Mouse (Mus musculus) heart, postnatal 0 days (tissue): ENCODE results near the gene B230104I21Rik. TPM values are rescaled to one million over a fixed set of nuclear protein-coding genes. Genes with fewer than 3 reads are reported as not detected.
A peak's percentile ranks its signal among the peaks of the same experiment; 100 is the strongest.

Experiments used
- ATAC-seq: fragments of 200-750 bp; cut with Nextera tagmentation; 2 replicates; pipeline ENCODE4 v1.8.0; 2017; ENCODE audit warnings: low read depth, moderate number of reproducible peaks, moderate library complexity; ENCODE audit not compliant: insufficient read depth
- DNase-seq: peaks from one replicate; pipeline ENCODE4 v3.0.0-alpha.2; 2016; ENCODE audit warnings: low spot score
- H3K27ac ChIP-seq: fragments of 300-500 bp; sonication (generic); 2 replicates; pipeline ENCODE4 v1.5.1; 2014; ENCODE audit warnings: low read depth, mild to moderate bottlenecking
- H3K27me3 ChIP-seq: fragments of 300-500 bp; sonication (generic); 2 replicates; pipeline ENCODE4 v1.6.1; 2014; ENCODE audit warnings: low read length, mixed read lengths; ENCODE audit not compliant: control insufficient read depth, insufficient read depth
- H3K36me3 ChIP-seq: fragments of 300-500 bp; sonication (generic); replicated peaks from 2 replicates; pipeline ENCODE4 v1.6.1; 2014; ENCODE audit warnings: low read length, mixed read lengths; ENCODE audit not compliant: control insufficient read depth, insufficient read depth
- H3K4me1 ChIP-seq: fragments of 300-500 bp; sonication (generic); 2 replicates; pipeline ENCODE4 v1.6.1; 2014; ENCODE audit warnings: antibody characterized with exemption; ENCODE audit not compliant: control insufficient read depth, insufficient read depth
- H3K4me2 ChIP-seq: fragments of 300-500 bp; sonication (generic); 2 replicates; pipeline ENCODE4 v1.6.1; 2014; ENCODE audit warnings: low read depth, mild to moderate bottlenecking, low read length, moderate library complexity
- H3K4me3 ChIP-seq: fragments of 300-500 bp; sonication (generic); 2 replicates; pipeline ENCODE4 v1.5.1; 2014; ENCODE audit warnings: low read depth, low read length
- H3K9ac ChIP-seq: fragments of 300-500 bp; sonication (generic); replicated peaks from 2 replicates; pipeline ENCODE4 v1.6.1; 2014; ENCODE audit warnings: low read depth, low read length, mixed read lengths
- H3K9me3 ChIP-seq: fragments of 300-500 bp; sonication (generic); replicated peaks from 2 replicates; pipeline ENCODE4 v1.6.1; 2016; ENCODE audit warnings: low read length; ENCODE audit not compliant: control insufficient read depth
- CTCF ChIP-seq: IDR thresholded peaks from 2 replicates; pipeline ENCODE4 v1.5.1; 2016; ENCODE audit warnings: antibody characterized with exemption, control low read depth, low read depth
- EP300 ChIP-seq: IDR thresholded peaks from 2 replicates; pipeline ENCODE4 v1.6.1; 2016; ENCODE audit warnings: antibody characterized with exemption, low read depth
- WGBS: fragments of 180-500 bp; shearing (Covaris S2); extraction: QIAGEN DNeasy Blood & Tissue Kit; methylation state at CpG from one replicate; pipeline ENCODE4 v1.1.7; 2014; 5-methylcytosine and 5-hydroxymethylcytosine counted together
- polyA plus RNA-seq: library from polyadenylated mRNA; unstranded; fragments of >200 nt; fragmentation: Nextera tagmentation; extraction: Ambion mirVana; gene quantifications from 2 replicates; pipeline ENCODE4 v1.2.1, GENCODE M21; 2015
- total RNA-seq: library from RNA; depleted of rRNA; stranded (reverse); fragments of >200 nt; gene quantifications from 2 replicates; pipeline ENCODE4 v1.2.3, GENCODE M21; 2014; ENCODE audit warnings: low replicate concordance

B230104I21Rik gene
- total and polyA plus RNA-seq, 2 experiments from 2014 or later = not detected

- ATAC-seq (no peak), DNase-seq (no peak)
- no peak overlapping the region for H3K4me3 ChIP-seq
- WGBS = 63% methylated on average over 11 of the region's 11 CpGs
- no peak for TF ChIP-seq EP300
- no peak for TF ChIP-seq CTCF
- H3K27ac ChIP-seq = no peak overlapping the region
- no peak overlapping the region for H3K4me2 ChIP-seq
- H3K27me3 ChIP-seq = no peaks in the 10 kb centered on the region
- no peaks in the 10 kb centered on the region for H3K9me3 ChIP-seq
- no peak overlapping the region for H3K9ac ChIP-seq
- no peaks in the 10 kb centered on the region for H3K4me1 ChIP-seq
- peaks cover 6% of the 10 kb centered on the region; the same call in 1 of the 2 replicates for H3K36me3 ChIP-seq
Measured at GRCm38 (mm10) chr4:154313622-154313967, 22.3 kb upstream of the B230104I21Rik start.

GRCm38 (mm10) chr4:154325410-154325809, 10.5 kb upstream of the B230104I21Rik start:
- Histone ChIP-seq H3K4me3 (no peak overlapping the region), H3K9me3 (no peaks in the 10 kb centered on the region), H3K4me1 (peaks cover 8% of the 10 kb centered on the region; the same call in 1 of the 2 replicates), H3K27me3 (no peaks in the 10 kb centered on the region), H3K9ac (no peak overlapping the region; the same call in 1 of the 2 replicates), H3K27ac (peak overlapping the region; percentile 45), H3K36me3 (peaks cover 13% of the 10 kb centered on the region; the same call in 1 of the 2 replicates), H3K4me2 (no peak overlapping the region)
- 26% methylated on average over 4 of the region's 4 CpGs for WGBS
- DNase-seq (peak; percentile 51), ATAC-seq (peak; percentile 28; the same call in 1 of the 2 replicates)
- TF ChIP-seq CTCF (no peak), EP300 (no peak)

- H3K4me3 ChIP-seq = no peak overlapping the region
- no peak for TF ChIP-seq CTCF
- no peak for TF ChIP-seq EP300
- H3K27me3 ChIP-seq = no peaks in the 10 kb centered on the region
- H3K27ac ChIP-seq = no peak overlapping the region
- peaks cover 8% of the 10 kb centered on the region; the same call in 1 of the 2 replicates for H3K36me3 ChIP-seq
- WGBS = 19% methylated on average over 13 of the region's 20 CpGs
- DNase-seq (no peak), ATAC-seq (no peak)
- no peaks in the 10 kb centered on the region for H3K9me3 ChIP-seq
- no peak overlapping the region for H3K4me2 ChIP-seq
- H3K4me1 ChIP-seq = peaks cover 20% of the 10 kb centered on the region
- no peak overlapping the region for H3K9ac ChIP-seq
Measured at GRCm38 (mm10) chr4:154328431-154328830, 7.5 kb upstream of the B230104I21Rik start.

DNA sequence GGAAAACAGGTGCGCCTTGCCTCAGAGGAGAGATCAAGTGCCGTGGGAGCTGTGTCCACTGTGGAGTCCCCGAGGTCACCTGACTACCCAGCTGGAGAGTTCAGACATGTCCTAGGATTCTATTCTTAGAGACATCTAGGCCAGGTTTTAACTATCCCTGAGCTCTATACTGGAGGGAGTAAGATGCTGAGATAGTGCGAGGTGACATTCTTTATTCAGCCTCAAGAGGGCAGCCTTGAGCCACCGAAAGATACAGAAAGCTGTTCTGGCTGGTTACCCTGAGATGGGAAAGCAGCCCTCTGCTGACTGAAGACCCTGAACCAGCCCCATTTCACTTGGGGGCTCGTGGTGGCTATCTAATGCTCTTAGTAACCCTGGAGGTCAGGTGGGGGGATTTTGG, 7.1 kb upstream of the B230104I21Rik start:
- Histone ChIP-seq H3K36me3 (peaks cover 8% of the 10 kb centered on the region; the same call in 1 of the 2 replicates), H3K27me3 (no peaks in the 10 kb centered on the region), H3K4me1 (peaks cover 24% of the 10 kb centered on the region), H3K4me2 (no peak overlapping the region), H3K27ac (peak overlapping the region; percentile 92), H3K9me3 (no peaks in the 10 kb centered on the region), H3K9ac (no peak overlapping the region), H3K4me3 (no peak overlapping the region)
- TF ChIP-seq CTCF = peak; percentile 88
- no peak for TF ChIP-seq EP300
- ATAC-seq = peak; percentile 30
- 10% methylated on average over 6 of the region's 6 CpGs for WGBS
- DNase-seq = peak; percentile 53

DNA sequence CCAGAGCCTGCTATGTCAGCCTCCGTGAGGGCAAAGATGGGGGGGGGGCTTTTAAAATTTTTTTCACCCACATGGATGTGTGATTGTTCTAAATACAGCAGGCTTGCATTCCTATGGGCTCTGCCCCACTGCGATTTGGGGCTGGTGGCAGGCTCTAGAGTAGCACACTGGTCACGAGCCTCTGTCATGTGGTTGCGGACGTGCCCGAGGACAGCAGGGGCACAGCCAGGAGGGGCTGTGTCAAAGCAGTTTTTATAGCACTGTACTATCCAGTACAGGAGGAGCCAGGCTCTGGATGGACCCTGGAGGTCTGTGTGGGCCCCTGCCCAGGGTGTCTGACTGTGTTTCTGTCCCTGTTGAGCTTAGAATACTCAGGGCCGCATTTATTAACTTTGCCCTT, 5.9 kb upstream of the B230104I21Rik start:
- Histone ChIP-seq H3K4me2 (no peak overlapping the region), H3K27ac (peak overlapping the region; percentile 92), H3K4me3 (no peak overlapping the region), H3K27me3 (no peaks in the 10 kb centered on the region), H3K4me1 (peaks cover 28% of the 10 kb centered on the region), H3K9ac (no peak overlapping the region), H3K36me3 (peaks cover 8% of the 10 kb centered on the region; the same call in 1 of the 2 replicates), H3K9me3 (no peaks in the 10 kb centered on the region)
- WGBS = 50% methylated on average over 7 of the region's 7 CpGs
- DNase-seq (peak; percentile 80), ATAC-seq (peak; percentile 90)
- TF ChIP-seq CTCF (0 out of 2 replicates have a peak, but pooled peaks have one; percentile 13), EP300 (peak; percentile 85)

- TF ChIP-seq EP300 (no peak), CTCF (no peak)
- Histone ChIP-seq H3K4me1 (peaks cover 28% of the 10 kb centered on the region), H3K4me2 (no peak overlapping the region), H3K9me3 (no peaks in the 10 kb centered on the region), H3K36me3 (peaks cover 8% of the 10 kb centered on the region; the same call in 1 of the 2 replicates), H3K27me3 (no peaks in the 10 kb centered on the region), H3K27ac (peak overlapping the region; percentile 92), H3K9ac (0 out of 2 replicates have a peak overlapping the region, but pooled peaks have one; percentile 2), H3K4me3 (no peak overlapping the region)
- DNase-seq = no peak
- no peak for ATAC-seq
- 63% methylated on average over 12 of the region's 12 CpGs for WGBS
Measured at GRCm38 (mm10) chr4:154331271-154331670, 4.7 kb upstream of the B230104I21Rik start.
